Mouse (Mus musculus) gastrocnemius, postnatal 25 days (tissue): ENCODE data around the gene Rnf8. TPM values are rescaled to one million over a fixed set of nuclear protein-coding genes. Genes with fewer than 3 reads are reported as not detected.
A peak's percentile ranks its signal among the peaks of the same experiment; 100 is the strongest.

ENCODE experiments used
- DNase-seq: peaks from one replicate; pipeline ENCODE4 v3.0.0; 2022
- total RNA-seq, 2 experiments: library from RNA; stranded (reverse); gene quantifications; 1 replicate in 1 of 2; 2 replicates in 1 of 2; pipeline ENCODE4 v1.2.3; 2021

Gene Rnf8
- total RNA-seq, 2 experiments from 2014 or later: 18.1 to 21.0 TPM

GRCm38 (mm10) chr17:29623488-29623887, 8.9 kb downstream of the Rnf8 start:
- no peak for DNase-seq

GRCm38 (mm10) chr17:29627285-29627684, 12.7 kb downstream of the Rnf8 start:
- peak; percentile 80 for DNase-seq

DNA sequence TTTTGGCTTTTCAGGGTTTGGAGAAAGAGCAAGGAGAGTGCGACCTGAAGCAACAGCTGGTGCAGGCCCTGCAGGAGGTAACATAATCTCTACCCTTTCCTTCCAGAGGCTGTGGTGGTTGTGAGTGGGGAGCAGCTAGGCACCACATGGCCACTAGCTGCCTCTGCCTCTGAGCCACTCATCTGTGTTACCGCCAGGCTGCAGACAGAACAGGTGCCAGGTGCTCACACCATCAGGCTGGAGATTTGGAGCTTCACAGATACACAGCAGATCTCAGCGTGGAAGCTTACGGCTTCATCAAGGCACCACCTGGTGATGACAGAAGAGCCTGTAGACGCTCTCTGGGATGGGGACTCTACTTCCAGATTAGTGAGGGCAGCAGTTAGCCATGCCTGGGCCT, 14.4 kb downstream of the Rnf8 start:
- peak; percentile 26 for DNase-seq

- no peak for DNase-seq
Measured at GRCm38 (mm10) chr17:29629620-29630019, 15.0 kb downstream of the Rnf8 start.

DNA sequence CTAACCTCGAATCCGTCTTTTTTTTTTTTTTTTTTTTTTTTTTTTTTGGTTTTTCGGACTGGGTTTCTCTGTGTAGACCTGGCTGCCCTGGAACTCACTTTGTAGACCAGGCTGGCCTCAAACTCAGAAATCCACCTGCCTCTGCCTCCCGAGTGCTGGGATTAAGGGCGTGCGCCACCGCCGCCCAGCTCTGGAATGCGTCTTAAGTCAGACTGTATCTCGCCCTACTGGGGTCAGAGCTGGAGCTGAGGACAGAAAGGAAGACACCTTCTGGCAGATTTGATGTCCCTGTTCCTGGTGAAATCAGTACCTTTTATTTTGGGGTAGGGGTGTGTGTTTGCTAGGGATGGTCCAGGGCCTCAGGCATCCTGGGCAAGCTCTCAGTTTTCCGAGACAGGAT, 17.7 kb downstream of the Rnf8 start:
- DNase-seq: no peak

DNA sequence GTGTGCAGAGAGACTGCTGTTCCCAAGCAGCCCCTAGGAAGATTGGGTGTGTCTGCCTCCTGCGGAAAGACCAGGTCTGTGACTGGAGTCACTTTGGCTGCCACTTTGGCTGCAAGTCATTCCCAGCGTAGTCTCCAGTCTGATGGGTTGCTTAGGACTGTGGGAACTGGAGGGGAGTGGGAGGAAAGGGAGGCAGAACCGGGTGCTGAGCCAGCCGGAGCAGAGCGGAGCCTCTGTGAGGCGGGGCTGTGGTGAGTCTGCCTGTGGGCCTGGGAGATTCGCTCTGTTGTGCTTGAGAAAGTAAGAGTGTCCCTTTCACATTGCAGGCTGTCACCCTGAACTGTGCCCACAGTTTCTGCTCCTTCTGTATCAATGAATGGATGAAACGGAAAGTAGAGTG, 20.9 kb downstream of the Rnf8 start:
- DNase-seq: no peak

DNA sequence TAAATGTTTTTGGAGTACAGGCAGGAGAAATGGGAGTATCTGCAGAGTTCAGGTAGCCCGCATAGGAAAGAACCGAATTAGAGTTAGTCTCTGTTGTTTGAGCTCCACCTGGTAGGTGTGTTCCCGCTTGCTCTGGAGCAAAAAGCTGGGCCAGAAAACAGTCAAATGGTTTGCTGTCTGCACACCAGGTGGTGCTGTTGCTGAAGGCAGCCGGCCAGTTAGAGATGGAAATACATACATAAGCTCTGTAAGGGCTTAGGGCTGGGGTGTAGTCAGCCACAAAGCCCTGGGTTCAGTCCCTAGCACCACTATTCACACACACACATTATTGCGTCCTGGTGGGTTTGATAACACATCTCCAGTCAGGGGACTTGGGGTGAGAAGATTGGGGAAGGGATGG, 21.5 kb downstream of the Rnf8 start:
- DNase-seq: no peak

GRCm38 (mm10) chr17:29637377-29637776, 22.8 kb downstream of the Rnf8 start:
- DNase-seq: no peak

DNA sequence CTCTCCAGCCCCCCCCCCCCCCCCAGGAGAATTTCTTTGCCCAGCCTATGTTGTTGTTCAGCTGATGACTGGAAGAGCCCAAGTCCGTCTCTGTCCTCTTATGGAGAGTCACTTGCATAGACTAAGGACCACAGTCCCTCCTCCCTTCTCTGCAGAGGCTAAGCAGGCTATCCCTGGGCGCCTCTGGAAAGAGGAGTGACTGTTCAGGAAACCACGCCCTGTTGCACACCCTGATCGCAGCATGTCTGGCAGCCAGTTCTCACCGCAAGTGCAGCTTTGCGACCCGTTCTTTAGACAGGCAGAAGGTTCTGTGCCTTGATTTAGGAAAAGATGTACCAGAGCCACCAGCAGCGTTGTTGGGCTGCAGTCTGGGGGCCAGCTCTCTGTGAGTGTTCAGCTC, 23.3 kb downstream of the Rnf8 start:
- DNase-seq: no peak

DNA sequence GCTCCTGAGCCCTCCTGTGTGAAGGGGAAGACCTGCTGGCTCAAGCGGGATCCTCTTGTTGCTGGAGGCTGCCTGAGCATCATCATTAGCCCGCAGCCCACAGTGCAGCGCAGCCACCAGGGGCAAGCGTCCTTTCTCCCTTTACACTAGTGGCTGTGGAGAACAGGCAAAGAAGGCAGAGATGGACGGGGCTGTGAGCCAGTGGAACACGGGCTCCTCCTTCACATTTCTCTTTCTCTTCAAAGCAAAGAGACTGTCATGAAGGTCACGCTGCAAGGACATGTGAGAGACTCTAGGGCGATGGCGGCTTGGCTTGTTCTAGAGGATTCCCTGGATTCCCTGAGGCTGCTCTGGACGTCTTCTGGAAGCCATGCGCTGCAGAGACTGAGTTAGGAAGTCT, 26.4 kb downstream of the Rnf8 start:
- no peak for DNase-seq

DNA sequence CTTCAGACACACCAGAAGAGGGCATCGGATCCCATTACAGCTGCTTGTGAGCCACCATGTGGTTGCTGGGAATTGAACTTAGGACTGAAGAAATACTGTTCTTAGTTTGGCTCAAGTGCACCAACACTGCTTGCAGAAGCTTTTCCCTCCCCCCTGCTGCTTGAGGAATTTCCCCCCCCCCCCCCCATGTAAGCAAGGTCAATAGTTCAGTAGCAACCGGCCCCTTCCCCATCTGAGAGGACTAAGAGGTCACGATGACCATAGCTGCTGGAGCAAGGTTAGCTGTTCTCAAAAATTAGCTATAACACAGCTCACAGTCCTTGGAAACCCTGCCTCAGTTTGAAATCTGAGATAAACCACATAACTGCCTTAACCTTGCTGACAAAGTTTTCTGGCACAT, 27.6 kb downstream of the Rnf8 start:
- DNase-seq: no peak

DNA sequence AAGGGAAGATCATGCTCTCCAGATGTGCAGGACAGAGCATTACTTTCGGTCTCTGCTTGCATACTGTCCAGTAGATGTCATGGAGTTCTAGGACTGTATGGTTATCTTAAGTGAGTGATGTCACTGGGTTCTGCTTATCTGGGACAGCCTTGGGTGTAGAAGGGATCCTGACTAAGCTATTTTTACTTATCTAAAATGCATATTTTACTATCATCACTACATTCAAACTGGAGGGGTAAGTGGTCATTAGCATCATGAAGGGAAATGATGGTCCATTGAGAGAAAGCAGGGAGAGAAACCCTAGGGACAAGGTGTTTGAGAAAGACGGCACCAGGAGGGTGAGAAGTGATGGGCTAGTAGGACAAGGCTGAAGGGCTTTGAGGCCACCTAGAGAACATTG, 43.7 kb downstream of the Rnf8 start:
- no peak for DNase-seq

DNA sequence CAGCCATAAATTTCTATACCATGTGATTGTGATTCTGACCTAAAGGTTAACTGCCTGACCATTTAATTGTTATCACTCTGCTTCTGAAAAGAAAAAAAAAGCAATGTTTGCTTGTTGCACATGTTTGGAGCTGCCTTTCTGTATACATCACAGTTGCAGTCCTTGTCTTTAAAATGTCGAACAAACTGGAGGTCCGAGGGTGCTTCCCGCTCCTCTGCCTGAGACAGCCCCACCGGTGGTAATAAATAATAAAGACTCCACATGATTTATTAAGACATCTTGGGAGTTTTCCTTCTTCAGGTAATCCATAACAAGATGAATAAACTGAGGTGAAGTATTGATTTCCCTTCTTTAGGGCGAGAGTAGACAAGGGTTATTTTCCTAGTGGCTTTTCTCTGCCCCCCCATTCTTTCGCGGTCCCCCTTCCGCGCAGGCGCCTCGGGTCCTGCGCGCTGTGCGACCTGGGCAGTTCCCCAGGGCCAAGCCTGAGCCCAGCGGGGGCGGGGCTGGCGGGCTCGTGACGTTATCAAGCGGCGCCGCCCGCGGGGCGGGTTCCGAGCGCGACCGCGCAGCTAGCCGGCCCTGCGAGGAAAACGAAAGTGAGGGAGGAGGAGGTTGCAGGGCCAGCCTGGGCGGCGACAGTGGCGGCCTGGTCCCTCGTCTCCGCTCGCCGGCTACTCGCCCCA, 45.6 kb downstream of the Rnf8 start, which contains the start of gene Cmtr1:
TSS of gene Cmtr1 (plus strand) at position 520 of the 686 bp plus-strand sequence.
- DNase-seq: peak; percentile 95

GRCm38 (mm10) chr17:29660762-29661391, 46.3 kb downstream of the Rnf8 start:
- no peak for DNase-seq

- no peak for DNase-seq
Measured at GRCm38 (mm10) chr17:29662145-29662544, 47.6 kb downstream of the Rnf8 start.

- DNase-seq: no peak
Measured at GRCm38 (mm10) chr17:29668051-29668986, 53.7 kb downstream of the Rnf8 start.

- DNase-seq: no peak
Measured at GRCm38 (mm10) chr17:29669030-29669429, 54.4 kb downstream of the Rnf8 start.

GRCm38 (mm10) chr17:29669936-29670335, 55.3 kb downstream of the Rnf8 start:
- DNase-seq: no peak

- no peak for DNase-seq
Measured at GRCm38 (mm10) chr17:29671021-29671420, 56.4 kb downstream of the Rnf8 start.

DNA sequence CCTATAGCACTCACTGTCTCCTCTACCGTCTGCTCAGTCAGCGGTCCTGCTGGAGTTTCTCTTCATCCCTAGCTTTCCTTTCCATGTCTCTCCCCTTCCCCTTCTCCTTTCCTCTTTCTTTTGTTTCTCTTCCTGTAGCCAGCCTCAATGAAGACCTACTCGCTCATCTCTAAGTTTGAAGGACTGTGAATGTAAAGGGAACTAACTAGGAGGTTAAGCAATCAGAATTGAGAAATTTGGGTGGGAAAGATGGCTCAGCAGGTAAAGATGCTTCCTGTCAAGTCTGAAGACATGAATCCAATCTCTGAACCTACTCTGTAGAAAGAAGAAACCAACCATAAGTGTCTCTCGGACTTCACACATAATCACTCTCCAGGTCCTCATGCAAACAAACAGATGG, 58.7 kb downstream of the Rnf8 start:
- no peak for DNase-seq

GRCm38 (mm10) chr17:29678526-29678925, 63.9 kb downstream of the Rnf8 start:
- DNase-seq: no peak

DNA sequence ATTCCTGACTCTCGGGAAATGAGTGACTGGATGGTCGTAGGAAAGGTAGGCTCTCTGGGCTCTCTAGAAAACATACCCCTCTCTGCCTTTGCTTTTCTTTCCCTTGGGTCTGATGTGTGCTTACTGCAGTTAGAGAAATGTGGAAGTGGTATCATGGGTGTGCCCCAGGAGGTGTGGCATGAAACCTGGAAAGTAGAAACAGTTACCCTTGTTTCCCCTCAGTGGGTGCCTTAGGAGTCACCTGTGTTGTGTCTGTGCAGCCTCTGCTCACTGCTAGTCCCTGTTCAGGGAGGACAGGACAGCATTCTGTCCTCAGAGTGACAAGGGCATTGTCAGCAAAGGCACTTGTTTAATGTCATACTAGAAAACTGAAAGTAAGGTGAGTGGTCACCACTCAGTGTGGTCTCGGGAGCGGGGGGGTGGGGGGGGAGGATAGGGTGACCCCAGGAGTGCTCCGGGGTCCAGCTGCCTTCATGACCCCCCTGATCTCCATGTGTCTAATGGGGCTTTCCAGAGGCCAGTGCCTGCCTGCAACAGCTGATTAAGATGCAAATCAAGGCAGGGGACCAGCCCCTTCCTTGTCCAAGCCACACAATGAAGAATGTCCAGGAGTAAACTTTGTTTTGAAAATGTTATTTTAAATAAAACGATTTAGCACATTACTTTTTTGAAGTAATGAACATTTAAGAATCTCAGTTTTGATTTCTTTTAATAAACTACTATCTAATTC, 64.6 kb downstream of the Rnf8 start:
- no peak for DNase-seq
